Comparison of ENCODE assay signal across 8 mouse cellular contexts in the genomic region with DNA sequence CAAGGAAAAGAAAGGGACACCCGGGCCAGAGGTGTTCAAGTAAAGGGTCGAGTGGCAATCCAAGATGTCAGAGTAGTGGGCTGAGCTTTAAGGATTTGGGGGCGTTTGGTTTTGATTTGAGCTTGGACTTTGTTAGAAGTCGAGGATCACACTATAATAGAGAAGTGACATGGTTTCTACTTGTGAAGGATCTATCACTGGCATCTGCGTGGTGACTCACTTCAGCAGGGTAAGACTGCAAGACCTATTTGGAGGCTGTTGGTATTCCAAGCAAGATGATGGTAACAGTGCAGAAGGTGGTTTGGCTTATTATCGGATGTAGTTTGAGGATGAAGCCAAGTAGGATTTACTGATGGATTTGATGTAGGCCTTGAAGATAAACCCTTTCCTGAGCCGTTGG. TPM values are rescaled to one million over a fixed set of nuclear protein-coding genes. Genes with fewer than 3 reads are reported as not detected.
DNase-seq lines count a peak whose midpoint lies in the region; ATAC-seq and TF ChIP-seq lines count a peak whose summit lies in the region.

No protein-coding gene starts in this region.

- peak overlapping the region; percentile 96 for H3K9ac ChIP-seq in lung, embryonic 16.5 days (ENCODE audit: low read length)
- peak overlapping the region; percentile 93; the same call in 1 of the 2 replicates for H3K9ac ChIP-seq in limb, embryonic 14.5 days (ENCODE audit: low read depth, low read length, severe bottlenecking)
- H3K9ac ChIP-seq in stomach, embryonic 14.5 days (replicated peaks; ENCODE audit: low read depth, low read length): 0 out of 2 replicates have a peak overlapping the region, but pooled peaks have one; percentile 70

- H3K36me3 ChIP-seq in lung, embryonic 16.5 days (ENCODE audit: control insufficient read depth, insufficient read depth, low read length): peaks cover 13% of the 10 kb centered on the region
- H3K36me3 ChIP-seq in limb, embryonic 14.5 days (ENCODE audit: control insufficient read depth, insufficient read depth, low read length): peaks cover 23% of the 10 kb centered on the region
- peaks cover 14% of the 10 kb centered on the region; the same call in 1 of the 2 replicates for H3K36me3 ChIP-seq in stomach, embryonic 14.5 days (ENCODE audit: control insufficient read depth, insufficient read depth, low read length)

- peaks cover 19% of the 10 kb centered on the region for H3K4me1 ChIP-seq in lung, embryonic 16.5 days (replicated peaks; ENCODE audit: control insufficient read depth, insufficient read depth, low read length)
- H3K4me1 ChIP-seq in embryonic fibroblast, embryonic 13.5 days (ENCODE audit: control insufficient read depth, insufficient read depth, low read length): no peaks in the 10 kb centered on the region; the same call in 1 of the 2 replicates
- H3K4me1 ChIP-seq in limb, embryonic 14.5 days (ENCODE audit: control insufficient read depth, insufficient read depth, low read length): peaks cover 8% of the 10 kb centered on the region
- H3K4me1 ChIP-seq in stomach, embryonic 14.5 days (ENCODE audit: control insufficient read depth, insufficient read depth, low read length): no peaks in the 10 kb centered on the region; the same call in 1 of the 2 replicates

- H3K4me2 ChIP-seq in lung, embryonic 16.5 days (ENCODE audit: low read depth, low read length): peak overlapping the region; percentile 71
- H3K4me2 ChIP-seq in limb, embryonic 14.5 days (replicated peaks; ENCODE audit: low read depth, low read length, severe bottlenecking): peak overlapping the region; percentile 64
- H3K4me2 ChIP-seq in stomach, embryonic 14.5 days (replicated peaks; ENCODE audit: low read depth, low read length): peak overlapping the region; percentile 67

- peak overlapping the region; percentile 92 for H3K4me3 ChIP-seq in lung, embryonic 16.5 days (ENCODE audit: low read length)
- peak overlapping the region; percentile 84 for H3K4me3 ChIP-seq in embryonic fibroblast, embryonic 13.5 days (ENCODE audit: insufficient read depth, low read length)
- H3K4me3 ChIP-seq in limb, embryonic 14.5 days (replicated peaks; ENCODE audit: low read length): peak overlapping the region; percentile 89
- peak overlapping the region; percentile 78 for H3K4me3 ChIP-seq in stomach, embryonic 14.5 days (ENCODE audit: low read depth, low read length)

- no peaks in the 10 kb centered on the region for H3K9me3 ChIP-seq in lung, embryonic 16.5 days (ENCODE audit: control insufficient read depth, low read length)
- H3K9me3 ChIP-seq in limb, embryonic 14.5 days (ENCODE audit: control insufficient read depth, low read length): no peaks in the 10 kb centered on the region
- no peaks in the 10 kb centered on the region for H3K9me3 ChIP-seq in stomach, embryonic 14.5 days (ENCODE audit: control insufficient read depth, low read depth, low read length)

- H3K27me3 ChIP-seq in lung, embryonic 16.5 days (ENCODE audit: control insufficient read depth, insufficient read depth, low read depth, low read length): no peaks in the 10 kb centered on the region
- H3K27me3 ChIP-seq in limb, embryonic 14.5 days (ENCODE audit: control insufficient read depth, insufficient read depth, low read length): no peaks in the 10 kb centered on the region
- H3K27me3 ChIP-seq in stomach, embryonic 14.5 days (ENCODE audit: control insufficient read depth, insufficient read depth, low read length): no peaks in the 10 kb centered on the region

- 35% methylated on average over 7 of the region's 7 CpGs for WGBS in lung, embryonic 16.5 days
- WGBS in limb, embryonic 14.5 days: 48% methylated on average over 7 of the region's 7 CpGs
- WGBS in stomach, embryonic 14.5 days: 43% methylated on average over 7 of the region's 7 CpGs

- ATAC-seq in lung, embryonic 16.5 days (ENCODE audit: low read depth): no peak
- ATAC-seq in limb, embryonic 14.5 days (ENCODE audit: low FRiP score, low read depth): no peak
- no peak for ATAC-seq in stomach, embryonic 14.5 days (ENCODE audit: insufficient number of reproducible peaks, insufficient read depth, low FRiP score, low read depth)
- ATAC-seq in cerebellum, adult (ENCODE audit: insufficient number of reproducible peaks, low FRiP score, low TSS enrichment): no peak

- no peak for TF ChIP-seq POLR2A in embryonic fibroblast, embryonic 13.5 days (IDR thresholded peaks at IDR 0.05; ENCODE audit: low read depth, low read length)
- no peak for TF ChIP-seq POLR2A in limb, embryonic 14.5 days (IDR thresholded peaks at IDR 0.05; ENCODE audit: borderline replicate concordance, extremely low read depth, insufficient read depth, insufficient read length)

- no peak for TF ChIP-seq CTCF in embryonic fibroblast, embryonic 13.5 days (IDR thresholded peaks at IDR 0.05; ENCODE audit: borderline replicate concordance, insufficient read depth, low read length)

- DNase-seq in lung, postnatal 36 days: no peak
- no peak for DNase-seq in limb, embryonic 14.5 days (ENCODE audit: low spot score)
- DNase-seq in left cerebral cortex, adult 9 months (ENCODE audit: low spot score in 2 of 2): no peak
- DNase-seq in cerebellum, postnatal 4 days (ENCODE audit: low spot score in 2 of 2): no peak

- H3K27ac ChIP-seq in lung, embryonic 16.5 days (ENCODE audit: low read length): no peak overlapping the region
- H3K27ac ChIP-seq in embryonic fibroblast, embryonic 13.5 days (ENCODE audit: insufficient read depth, low read length): no peak overlapping the region
- no peak overlapping the region for H3K27ac ChIP-seq in limb, embryonic 14.5 days (replicated peaks; ENCODE audit: low read depth, low read length)
- no peak overlapping the region for H3K27ac ChIP-seq in stomach, embryonic 14.5 days (ENCODE audit: low read length)

RNA-seq across cellular contexts. Expression of a gene that starts 1.1 kb away (rescaled TPM):
- polyA plus RNA-seq in lung, embryonic 16.5 days (2015; fragmentation: Nextera tagmentation; extraction: Ambion mirVana): 95.7 and 101 TPM in 2 replicates
- 37.2 and 40.3 TPM in 2 replicates for polyA plus RNA-seq in embryonic fibroblast, embryonic 13.5 days (2011; ENCODE audit: insufficient read length, low read depth, missing spikeins)
- 17.3 and 33.4 TPM in 2 replicates for polyA plus RNA-seq in limb, embryonic 14.5 days (2012; rRNA removed)
- 93.2 and 104 TPM in 2 replicates for polyA plus RNA-seq in limb, embryonic 14.5 days (2014; fragmentation: Nextera tagmentation; extraction: Ambion mirVana)
- polyA plus RNA-seq in stomach, embryonic 14.5 days (2014; fragmentation: Nextera tagmentation; extraction: Ambion mirVana): 123 and 125 TPM in 2 replicates

RNA-seq across cellular contexts. Expression of a gene that starts 11.2 kb away (rescaled TPM):
- 0.73 and 0.87 TPM in 2 replicates for polyA plus RNA-seq in lung, embryonic 16.5 days (2015; fragmentation: Nextera tagmentation; extraction: Ambion mirVana)
- 1.5 and 2.1 TPM in 2 replicates for polyA plus RNA-seq in embryonic fibroblast, embryonic 13.5 days (2011; ENCODE audit: insufficient read length, low read depth, missing spikeins)
- 0.99 and 1.3 TPM in 2 replicates for polyA plus RNA-seq in limb, embryonic 14.5 days (2012; rRNA removed)
- polyA plus RNA-seq in limb, embryonic 14.5 days (2014; fragmentation: Nextera tagmentation; extraction: Ambion mirVana): 1.3 and 1.4 TPM in 2 replicates
- 2.0 and 2.5 TPM in 2 replicates for polyA plus RNA-seq in stomach, embryonic 14.5 days (2014; fragmentation: Nextera tagmentation; extraction: Ambion mirVana)

RNA-seq across cellular contexts. Expression of a gene that starts 43.2 kb away (rescaled TPM):
- polyA plus RNA-seq in lung, embryonic 16.5 days (2015; fragmentation: Nextera tagmentation; extraction: Ambion mirVana): 7.5 and 8.2 TPM in 2 replicates
- polyA plus RNA-seq in embryonic fibroblast, embryonic 13.5 days (2011; ENCODE audit: insufficient read length, low read depth, missing spikeins): not detected in 2 replicates
- polyA plus RNA-seq in limb, embryonic 14.5 days (2012; rRNA removed): 0.44 and 0.68 TPM in 2 replicates
- polyA plus RNA-seq in limb, embryonic 14.5 days (2014; fragmentation: Nextera tagmentation; extraction: Ambion mirVana): 1.0 and 1.4 TPM in 2 replicates
- polyA plus RNA-seq in stomach, embryonic 14.5 days (2014; fragmentation: Nextera tagmentation; extraction: Ambion mirVana): 4.4 and 5.0 TPM in 2 replicates

RNA-seq across cellular contexts. Expression of a gene that starts 47.5 kb away (rescaled TPM):
- 6.7 and 7.6 TPM in 2 replicates for polyA plus RNA-seq in lung, embryonic 16.5 days (2015; fragmentation: Nextera tagmentation; extraction: Ambion mirVana)
- polyA plus RNA-seq in embryonic fibroblast, embryonic 13.5 days (2011; ENCODE audit: insufficient read length, low read depth, missing spikeins): 16.3 and 17.8 TPM in 2 replicates
- 10.4 and 12.6 TPM in 2 replicates for polyA plus RNA-seq in limb, embryonic 14.5 days (2012; rRNA removed)
- polyA plus RNA-seq in limb, embryonic 14.5 days (2014; fragmentation: Nextera tagmentation; extraction: Ambion mirVana): 16.5 and 16.9 TPM in 2 replicates
- 11.1 and 13.2 TPM in 2 replicates for polyA plus RNA-seq in stomach, embryonic 14.5 days (2014; fragmentation: Nextera tagmentation; extraction: Ambion mirVana)
